Mouse (Mus musculus): ENCODE data around the gene Ilkap. TPM values are rescaled to one million over a fixed set of nuclear protein-coding genes. Genes with fewer than 3 reads are reported as not detected.

Gene Ilkap
- polyA plus RNA-seq, 1 experiment from 2014 or later = 104 TPM

DNA sequence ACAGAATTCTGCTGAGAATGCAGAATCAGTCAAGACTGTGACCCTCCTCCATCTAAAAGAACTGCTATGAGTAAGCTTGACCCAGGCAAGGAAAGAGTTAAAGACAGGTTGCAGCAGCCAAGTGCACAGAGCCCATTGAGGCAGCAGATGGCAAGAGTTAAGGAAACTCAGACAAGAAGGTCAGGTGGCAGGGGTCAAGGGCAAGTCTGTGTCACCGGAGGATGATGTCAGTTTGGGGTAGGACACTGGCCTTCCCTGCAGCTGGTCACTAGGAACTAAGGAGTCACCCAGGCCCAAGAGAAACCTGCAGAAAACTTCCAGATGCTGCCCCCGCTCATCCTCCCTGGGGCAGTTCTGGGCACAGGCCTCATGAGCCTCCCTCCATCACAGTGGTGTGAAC lies 74.0 kb downstream of the Ilkap start:
- Histone ChIP-seq H3K27me3 (replicated peaks) (no peaks in the 10 kb centered on the region; the same call in 1 of the 2 replicates), H3K36me3 (no peaks in the 10 kb centered on the region), H3K4me3 (no peak overlapping the region), H3K9ac (no peak overlapping the region), H3K27ac (ENCODE audit: poor library complexity, severe bottlenecking) (no peak overlapping the region), H3K4me2 (no peak overlapping the region), H3K4me1 (replicated peaks) (peaks cover 13% of the 10 kb centered on the region), H3K9me3 (replicated peaks) (no peaks in the 10 kb centered on the region)
- 73% methylated on average over 2 of the region's 2 CpGs for WGBS
- no peak for ATAC-seq (ENCODE audit: insufficient number of reproducible peaks, low FRiP score)

Other genes starting within 250 kb of the Ilkap start
- 20.2 and 20.9 TPM in 2 replicates for gene Ramp1, start 219.0 kb downstream of the Ilkap start, polyA plus RNA-seq (2016; fragmentation: Nextera tagmentation; extraction: Ambion mirVana)
- 65.2 and 66.5 TPM in 2 replicates for gene Ube2f, start 148.5 kb downstream of the Ilkap start, polyA plus RNA-seq (2016; fragmentation: Nextera tagmentation; extraction: Ambion mirVana)
- gene Scly, start 100.5 kb downstream of the Ilkap start, polyA plus RNA-seq (2016; fragmentation: Nextera tagmentation; extraction: Ambion mirVana) = 14.8 and 14.9 TPM in 2 replicates
- gene Espnl, start 76.7 kb downstream of the Ilkap start, polyA plus RNA-seq (2016; fragmentation: Nextera tagmentation; extraction: Ambion mirVana) = 0.05 and 0.08 TPM in 2 replicates
- 44.2 and 46.7 TPM in 2 replicates for gene Klhl30, start 47.8 kb downstream of the Ilkap start, polyA plus RNA-seq (2016; fragmentation: Nextera tagmentation; extraction: Ambion mirVana)
- 1.5 and 1.7 TPM in 2 replicates for gene Erfe, start 32.4 kb downstream of the Ilkap start, polyA plus RNA-seq (2016; fragmentation: Nextera tagmentation; extraction: Ambion mirVana)
- 63.6 and 65.4 TPM in 2 replicates for gene Hes6, start 15.2 kb upstream of the Ilkap start, polyA plus RNA-seq (2016; fragmentation: Nextera tagmentation; extraction: Ambion mirVana)
- 3.6 and 4.0 TPM in 2 replicates for gene Per2, start 60.5 kb upstream of the Ilkap start, polyA plus RNA-seq (2016; fragmentation: Nextera tagmentation; extraction: Ambion mirVana)
- gene Traf3ip1, start 95.8 kb upstream of the Ilkap start, polyA plus RNA-seq (2016; fragmentation: Nextera tagmentation; extraction: Ambion mirVana) = 4.8 and 6.0 TPM in 2 replicates
- gene Asb1, start 141.7 kb upstream of the Ilkap start, polyA plus RNA-seq (2016; fragmentation: Nextera tagmentation; extraction: Ambion mirVana) = 11.0 and 12.3 TPM in 2 replicates